Comparison of ENCODE assay signal across 28 mouse cellular contexts in the genomic region with DNA sequence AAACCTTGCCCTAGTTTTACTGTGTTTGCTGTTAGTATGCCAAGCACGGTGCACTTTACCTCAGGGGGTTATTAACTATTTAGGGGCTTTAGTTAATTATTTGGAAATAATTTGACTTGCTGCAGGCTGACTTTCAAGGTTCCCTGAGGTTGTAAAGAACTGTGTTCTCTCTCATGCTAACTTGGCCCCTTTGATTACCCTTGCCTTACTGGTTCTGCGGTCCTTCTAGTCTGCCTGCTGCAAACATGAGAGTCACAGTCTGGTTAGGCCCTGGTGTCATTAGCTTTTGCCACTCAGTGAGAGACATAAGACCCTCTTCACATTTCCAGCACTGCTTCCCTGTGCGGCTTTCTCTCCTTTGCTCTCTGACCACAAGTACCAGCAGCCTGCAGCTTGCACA.
A peak's percentile ranks its signal among the peaks of the same experiment; 100 is the strongest.
DNase-seq lines count a peak whose midpoint lies in the region; ATAC-seq and TF ChIP-seq lines count a peak whose summit lies in the region.
"Had no signal": no experiment of that assay in that cellular context is flagged by ENCODE, and none has a peak within 500 bp of the region (broad histone marks: within the 10 kb centered on the region; RNA-seq: fewer than 3 reads in every experiment).

No protein-coding gene starts in this region.

- no peaks in the 10 kb centered on the region for H3K9me3 ChIP-seq in limb, embryonic 13.5 days
- no peaks in the 10 kb centered on the region for H3K9me3 ChIP-seq in limb, embryonic 10.5 days (replicated peaks)
- no peaks in the 10 kb centered on the region for H3K9me3 ChIP-seq in hindbrain, postnatal 0 days (ENCODE audit: low read length)
- H3K9me3 ChIP-seq in midbrain, embryonic 16.5 days (replicated peaks; ENCODE audit: control insufficient read depth, low read length, poor library complexity, severe bottlenecking) = no peaks in the 10 kb centered on the region
- H3K9me3 ChIP-seq in lung, postnatal 0 days (ENCODE audit: low read length) = no peaks in the 10 kb centered on the region
- H3K9me3 ChIP-seq: embryonic facial prominence, embryonic 10.5 days; embryonic facial prominence, embryonic 15.5 days; forebrain, embryonic 12.5 days; heart, embryonic 10.5 days; heart, embryonic 15.5 days; liver, embryonic 15.5 days; midbrain, embryonic 12.5 days had no signal

- DNase-seq in kidney, adult 2 months = peak; percentile 6
- no peak for DNase-seq in kidney, postnatal 36 days
- DNase-seq in limb, embryonic 10.5 days (ENCODE audit: low spot score) = no peak
- peak; percentile 28 for DNase-seq in hindbrain, postnatal 0 days (ENCODE audit: low spot score)
- DNase-seq in layer of hippocampus, adult 8-10 months (ENCODE audit: low spot score in 2 of 2) = no peak
- DNase-seq in lung, postnatal 0 days (ENCODE audit: low spot score) = no peak
- DNase-seq: adrenal gland, adult 2 months; B cell, adult 2 months; cerebellum, adult 8-10 months; cerebellum, postnatal 25 days; gastrocnemius, postnatal 14 days; heart, adult 11 months; kidney, postnatal 4 days; lung, embryonic 14.5 days; right cerebral cortex, postnatal 25 days; spleen, adult 18-20 months; thymus, postnatal 14 days had no signal

- no peak overlapping the region for H3K27ac ChIP-seq in kidney, adult 2 months (ENCODE audit: insufficient read depth, low read depth, low read length)
- H3K27ac ChIP-seq in limb, embryonic 13.5 days = 0 out of 2 replicates have a peak overlapping the region, but pooled peaks have one; percentile 22
- H3K27ac ChIP-seq in limb, embryonic 10.5 days = no peak overlapping the region
- H3K27ac ChIP-seq in hindbrain, postnatal 0 days = peak overlapping the region; percentile 32; the same call in 1 of the 2 replicates
- no peak overlapping the region; the same call in 1 of the 2 replicates for H3K27ac ChIP-seq in midbrain, embryonic 16.5 days (ENCODE audit: low read length)
- H3K27ac ChIP-seq in lung, postnatal 0 days (ENCODE audit: low read length) = no peak overlapping the region
- H3K27ac ChIP-seq: embryonic facial prominence, embryonic 10.5 days; embryonic facial prominence, embryonic 15.5 days; forebrain, embryonic 12.5 days; heart, embryonic 10.5 days; heart, embryonic 15.5 days; liver, embryonic 15.5 days; midbrain, embryonic 12.5 days had no signal

- ATAC-seq in limb, embryonic 13.5 days (ENCODE audit: low FRiP score, low read depth) = no peak
- peak; percentile 21; the same call in 1 of the 2 replicates for ATAC-seq in hindbrain, postnatal 0 days
- ATAC-seq in midbrain, embryonic 16.5 days = peak; percentile 64; the same call in 1 of the 2 replicates
- no peak for ATAC-seq in lung, postnatal 0 days
- ATAC-seq: intestine, embryonic 16.5 days had no signal

- H3K4me1 ChIP-seq in kidney, adult 2 months (ENCODE audit: control insufficient read depth, insufficient read depth, low read length) = no peaks in the 10 kb centered on the region
- H3K4me1 ChIP-seq in limb, embryonic 13.5 days = peaks cover 7% of the 10 kb centered on the region; the same call in 1 of the 2 replicates
- no peaks in the 10 kb centered on the region for H3K4me1 ChIP-seq in limb, embryonic 10.5 days
- no peaks in the 10 kb centered on the region for H3K4me1 ChIP-seq in hindbrain, postnatal 0 days (ENCODE audit: insufficient read depth, low read length)
- no peaks in the 10 kb centered on the region for H3K4me1 ChIP-seq in midbrain, embryonic 16.5 days (ENCODE audit: control insufficient read depth, insufficient read depth, low read length)
- H3K4me1 ChIP-seq in lung, postnatal 0 days (ENCODE audit: insufficient read depth, low read depth, low read length) = no peaks in the 10 kb centered on the region
- H3K4me1 ChIP-seq: embryonic facial prominence, embryonic 10.5 days; embryonic facial prominence, embryonic 15.5 days; heart, embryonic 10.5 days; heart, embryonic 15.5 days; midbrain, embryonic 12.5 days had no signal

- no peak for TF ChIP-seq POLR2A in kidney, adult 2 months (IDR thresholded peaks at IDR 0.05; ENCODE audit: low read depth, low read length)

- TF ChIP-seq CTCF in kidney, adult 2 months (conservative IDR thresholded peaks at IDR 0.05; ENCODE audit: insufficient read depth, insufficient read length, low read depth, low read length) = no peak
- no peak for TF ChIP-seq CTCF in hindbrain, postnatal 0 days (IDR thresholded peaks at IDR 0.05; ENCODE audit: low read depth)
- TF ChIP-seq CTCF in lung, postnatal 0 days (IDR thresholded peaks at IDR 0.05) = no peak

- no peak overlapping the region for H3K9ac ChIP-seq in limb, embryonic 13.5 days
- H3K9ac ChIP-seq in hindbrain, postnatal 0 days (replicated peaks; ENCODE audit: low read length) = no peak overlapping the region
- no peak overlapping the region for H3K9ac ChIP-seq in midbrain, embryonic 16.5 days (ENCODE audit: low read depth, low read length)
- H3K9ac ChIP-seq in lung, postnatal 0 days (replicated peaks; ENCODE audit: low read depth) = no peak overlapping the region
- H3K9ac ChIP-seq: embryonic facial prominence, embryonic 15.5 days; forebrain, embryonic 12.5 days; heart, embryonic 15.5 days; liver, embryonic 15.5 days; lung, embryonic 14.5 days; midbrain, embryonic 12.5 days had no signal

- no peak overlapping the region for H3K4me2 ChIP-seq in limb, embryonic 13.5 days (replicated peaks)
- H3K4me2 ChIP-seq in hindbrain, postnatal 0 days (ENCODE audit: low read depth, low read length) = no peak overlapping the region
- no peak overlapping the region for H3K4me2 ChIP-seq in midbrain, embryonic 16.5 days (ENCODE audit: low read length)
- H3K4me2 ChIP-seq in lung, postnatal 0 days (replicated peaks; ENCODE audit: low read depth, low read length) = no peak overlapping the region
- H3K4me2 ChIP-seq: embryonic facial prominence, embryonic 15.5 days; forebrain, embryonic 12.5 days; heart, embryonic 15.5 days; liver, embryonic 15.5 days; lung, embryonic 14.5 days; midbrain, embryonic 12.5 days had no signal

- WGBS in kidney, adult 2 months = 53% methylated on average over 3 of the region's 3 CpGs
- WGBS in limb, embryonic 13.5 days = 40% methylated on average over 3 of the region's 3 CpGs
- 67% methylated on average over 3 of the region's 3 CpGs for WGBS in limb, embryonic 10.5 days
- WGBS in hindbrain, postnatal 0 days = 60% methylated on average over 3 of the region's 3 CpGs
- 55% methylated on average over 3 of the region's 3 CpGs for WGBS in midbrain, embryonic 16.5 days
- WGBS in lung, postnatal 0 days = 66% methylated on average over 3 of the region's 3 CpGs

- no peak for TF ChIP-seq EP300 in lung, postnatal 0 days (IDR thresholded peaks at IDR 0.05)

- no peak overlapping the region for H3K4me3 ChIP-seq in kidney, adult 2 months (ENCODE audit: insufficient read depth, low read depth, low read length)
- H3K4me3 ChIP-seq in limb, embryonic 13.5 days = no peak overlapping the region
- H3K4me3 ChIP-seq in limb, embryonic 10.5 days = no peak overlapping the region
- no peak overlapping the region for H3K4me3 ChIP-seq in hindbrain, postnatal 0 days (ENCODE audit: low read length)
- H3K4me3 ChIP-seq in midbrain, embryonic 16.5 days (ENCODE audit: low read depth, low read length) = no peak overlapping the region
- no peak overlapping the region for H3K4me3 ChIP-seq in lung, postnatal 0 days (ENCODE audit: low read depth, low read length)
- H3K4me3 ChIP-seq: embryonic facial prominence, embryonic 10.5 days; embryonic facial prominence, embryonic 15.5 days; forebrain, embryonic 12.5 days; heart, embryonic 10.5 days; heart, embryonic 15.5 days; liver, embryonic 15.5 days; midbrain, embryonic 12.5 days; myocyte had no signal

- no peaks in the 10 kb centered on the region for H3K36me3 ChIP-seq in kidney, adult 2 months (ENCODE audit: control insufficient read depth, insufficient read depth, low read length)
- peaks cover 6% of the 10 kb centered on the region for H3K36me3 ChIP-seq in limb, embryonic 13.5 days
- H3K36me3 ChIP-seq in limb, embryonic 10.5 days = peaks cover 4% of the 10 kb centered on the region; the same call in 1 of the 2 replicates
- H3K36me3 ChIP-seq in hindbrain, postnatal 0 days (ENCODE audit: insufficient read depth, low read length) = no peaks in the 10 kb centered on the region; the same call in 1 of the 2 replicates
- H3K36me3 ChIP-seq in midbrain, embryonic 16.5 days (ENCODE audit: control insufficient read depth, insufficient read depth, low read length) = 0 out of 2 replicates have a peak, but pooled peaks cover 3% of the 10 kb centered on the region
- H3K36me3 ChIP-seq in lung, postnatal 0 days (ENCODE audit: insufficient read depth, low read length) = no peaks in the 10 kb centered on the region; the same call in 1 of the 2 replicates
- H3K36me3 ChIP-seq: embryonic facial prominence, embryonic 15.5 days; forebrain, embryonic 12.5 days; midbrain, embryonic 12.5 days had no signal

- H3K27me3 ChIP-seq in kidney, adult 2 months (replicated peaks; ENCODE audit: control insufficient read depth, insufficient read depth, low read length) = no peaks in the 10 kb centered on the region
- H3K27me3 ChIP-seq in limb, embryonic 13.5 days = no peaks in the 10 kb centered on the region
- no peaks in the 10 kb centered on the region for H3K27me3 ChIP-seq in limb, embryonic 10.5 days (ENCODE audit: low read depth, poor library complexity, severe bottlenecking)
- H3K27me3 ChIP-seq in hindbrain, postnatal 0 days (ENCODE audit: insufficient read depth, low read length) = no peaks in the 10 kb centered on the region
- H3K27me3 ChIP-seq in midbrain, embryonic 16.5 days (ENCODE audit: control insufficient read depth, insufficient read depth, low read depth, low read length) = no peaks in the 10 kb centered on the region
- no peaks in the 10 kb centered on the region for H3K27me3 ChIP-seq in lung, postnatal 0 days (replicated peaks; ENCODE audit: insufficient read depth, low read length)
- H3K27me3 ChIP-seq: embryonic facial prominence, embryonic 15.5 days; forebrain, embryonic 12.5 days; heart, embryonic 15.5 days; liver, embryonic 15.5 days; midbrain, embryonic 12.5 days had no signal

Comparison
In these comparisons a context has a peak if more than half of its experiments do, and no peak if none do; other contexts are left out.
1. DNase-seq: peak in kidney, adult 2 months (single experiment) and hindbrain, postnatal 0 days (single experiment); none in kidney, postnatal 36 days (0 of 2), limb, embryonic 10.5 days (single experiment), layer of hippocampus, adult 8-10 months (0 of 2) and lung, postnatal 0 days (single experiment).
2. H3K27ac ChIP-seq: peak in limb, embryonic 13.5 days (single experiment) and hindbrain, postnatal 0 days (single experiment); none in kidney, adult 2 months (single experiment), limb, embryonic 10.5 days (single experiment), midbrain, embryonic 16.5 days (single experiment) and lung, postnatal 0 days (single experiment).
3. ATAC-seq: peak in hindbrain, postnatal 0 days (single experiment) and midbrain, embryonic 16.5 days (single experiment); none in limb, embryonic 13.5 days (single experiment) and lung, postnatal 0 days (single experiment).